In genomic region chr10:85446700-85447099, GRCm38 (mm10) we compare ENCODE assay signal across 18 mouse cellular contexts.
"Had no signal": no experiment of that assay in that cellular context is flagged by ENCODE, and none has a peak within 500 bp of the region (broad histone marks: within the 10 kb centered on the region; RNA-seq: fewer than 3 reads in every experiment).

No protein-coding gene starts in this region.

- H3K27me3 ChIP-seq: midbrain, embryonic 12.5 days had no signal

- H3K4me2 ChIP-seq: lung, embryonic 14.5 days; midbrain, embryonic 12.5 days; neural tube, embryonic 12.5 days had no signal

- H3K4me3 ChIP-seq: midbrain, embryonic 10.5 days; midbrain, embryonic 12.5 days; myocyte; neural tube, embryonic 12.5 days had no signal

- H3K9ac ChIP-seq: lung, embryonic 14.5 days; midbrain, embryonic 12.5 days; neural tube, embryonic 12.5 days had no signal

- DNase-seq: lung, adult 18-20 months; lung, embryonic 14.5 days; lung, postnatal 10 days; lung, postnatal 4 days; midbrain, embryonic 14.5 days; retina, postnatal 1 day; right cerebral cortex, adult 18-20 months; right cerebral cortex, postnatal 25 days; right cerebral cortex, postnatal 4 days; spleen, adult 18-20 months; thymus, adult 18-20 months; thymus, postnatal 14 days; thymus, postnatal 36 days had no signal

- H3K9me3 ChIP-seq: midbrain, embryonic 10.5 days; midbrain, embryonic 12.5 days; neural tube, embryonic 12.5 days had no signal

- H3K27ac ChIP-seq: midbrain, embryonic 10.5 days; midbrain, embryonic 12.5 days; neural tube, embryonic 12.5 days had no signal

- ATAC-seq: midbrain, embryonic 16.5 days had no signal

- H3K36me3 ChIP-seq: midbrain, embryonic 10.5 days; midbrain, embryonic 12.5 days; neural tube, embryonic 12.5 days had no signal

- H3K4me1 ChIP-seq: neural tube, embryonic 12.5 days had no signal
